Mouse (Mus musculus) midbrain, embryonic 14.5 days (tissue): ENCODE measurements around the gene Fam122a. TPM values are rescaled to one million over a fixed set of nuclear protein-coding genes. Genes with fewer than 3 reads are reported as not detected.
A peak's percentile ranks its signal among the peaks of the same experiment; 100 is the strongest.

Experiments
- ATAC-seq: fragments of 200-750 bp; cut with Nextera tagmentation; 2 replicates; pipeline ENCODE4 v1.8.0; 2017; ENCODE audit warnings: moderate number of reproducible peaks, moderate library complexity; ENCODE audit not compliant: low FRiP score, low TSS enrichment
- DNase-seq: peaks from one replicate; pipeline ENCODE4 v3.0.0-alpha.2; 2015
- H3K27ac ChIP-seq: fragments of 300-500 bp; sonication (generic); replicated peaks from 2 replicates; pipeline ENCODE4 v1.5.1; 2014; ENCODE audit warnings: mild to moderate bottlenecking, low read depth, low read length, moderate library complexity
- H3K27me3 ChIP-seq: fragments of 300-500 bp; sonication (generic); 2 replicates; pipeline ENCODE4 v1.6.1; 2014; ENCODE audit warnings: low read length, control low read depth, mixed read lengths; ENCODE audit not compliant: control insufficient read depth, insufficient read depth
- H3K36me3 ChIP-seq: fragments of 300-500 bp; sonication (generic); 2 replicates; pipeline ENCODE4 v1.6.1; 2014; ENCODE audit warnings: low read length, control low read depth; ENCODE audit not compliant: control insufficient read depth, insufficient read depth
- H3K4me1 ChIP-seq: fragments of 300-500 bp; sonication (generic); 2 replicates; pipeline ENCODE4 v1.6.1; 2014; ENCODE audit warnings: mild to moderate bottlenecking, antibody characterized with exemption, low read length, control low read depth; ENCODE audit not compliant: control insufficient read depth, insufficient read depth
- H3K4me2 ChIP-seq: fragments of 300-500 bp; sonication (generic); 2 replicates; pipeline ENCODE4 v1.6.1; 2014; ENCODE audit warnings: mild to moderate bottlenecking, low read length, moderate library complexity
- H3K4me3 ChIP-seq: fragments of 300-500 bp; sonication (generic); replicated peaks from 2 replicates; pipeline ENCODE4 v1.5.1; 2014; ENCODE audit warnings: low read depth, low read length
- H3K9ac ChIP-seq: fragments of 300-500 bp; sonication (generic); replicated peaks from 2 replicates; pipeline ENCODE4 v1.6.1; 2014; ENCODE audit warnings: mild to moderate bottlenecking, low read length, moderate library complexity
- H3K9me3 ChIP-seq: fragments of 300-500 bp; sonication (generic); 2 replicates; pipeline ENCODE4 v1.6.1; 2016; ENCODE audit warnings: low read length, control low read depth, mixed read lengths; ENCODE audit not compliant: control insufficient read depth
- WGBS: fragments of 180-500 bp; shearing (Covaris S2); extraction: QIAGEN DNeasy Blood & Tissue Kit; methylation state at CpG from one replicate; pipeline ENCODE4 v1.1.7; 2014; 5-methylcytosine and 5-hydroxymethylcytosine counted together
- polyA plus RNA-seq: library from polyadenylated mRNA; unstranded; fragments of >200 nt; fragmentation: Nextera tagmentation; extraction: Ambion mirVana; gene quantifications from 2 replicates; pipeline ENCODE4 v1.2.1, GENCODE M21; 2014

The Fam122a gene
- polyA plus RNA-seq, 1 experiment from 2014 or later, result 55.6 TPM

GRCm38 (mm10) chr19:24514661-24515642 lies 37.8 kb upstream of the Fam122a start:
- DNase-seq (no peak), ATAC-seq (no peak)
- H3K4me2 ChIP-seq, result no peak overlapping the region
- no peaks in the 10 kb centered on the region for H3K9me3 ChIP-seq
- no peak overlapping the region for H3K4me3 ChIP-seq
- H3K27me3 ChIP-seq, result no peaks in the 10 kb centered on the region
- H3K4me1 ChIP-seq, result no peaks in the 10 kb centered on the region
- H3K27ac ChIP-seq, result no peak overlapping the region
- H3K9ac ChIP-seq, result no peak overlapping the region
- WGBS, result 91% methylated on average over 15 of the region's 15 CpGs
- no peaks in the 10 kb centered on the region for H3K36me3 ChIP-seq

- ATAC-seq (no peak), DNase-seq (no peak)
- Histone ChIP-seq H3K9me3 (no peaks in the 10 kb centered on the region), H3K9ac (no peak overlapping the region), H3K27ac (no peak overlapping the region), H3K36me3 (no peaks in the 10 kb centered on the region), H3K4me1 (peaks cover 4% of the 10 kb centered on the region; the same call in 1 of the 2 replicates), H3K4me3 (no peak overlapping the region), H3K27me3 (no peaks in the 10 kb centered on the region), H3K4me2 (no peak overlapping the region)
- 86% methylated on average over 20 of the region's 20 CpGs for WGBS
Observed at GRCm38 (mm10) chr19:24513105-24513843, 36.1 kb upstream of the Fam122a start.

DNA sequence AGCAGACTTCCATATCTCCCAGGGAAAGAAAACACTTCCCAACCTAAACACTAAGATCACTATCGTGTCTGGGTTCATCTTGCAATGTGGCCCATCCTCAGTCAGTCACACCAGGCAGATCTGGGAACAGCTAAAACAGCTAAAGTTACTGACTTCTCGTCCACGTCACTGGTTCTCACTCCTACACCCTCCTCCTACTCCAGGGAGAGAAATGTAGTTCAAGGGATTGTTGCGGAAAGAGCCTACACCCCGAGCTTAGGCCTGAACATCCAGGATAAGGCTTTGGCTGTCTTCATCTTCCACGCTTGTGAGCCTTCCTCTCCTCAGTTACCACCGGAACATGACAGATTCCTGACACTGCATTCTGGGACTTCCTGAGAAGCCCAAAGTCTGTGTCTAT lies 34.8 kb upstream of the Fam122a start:
- Histone ChIP-seq H3K4me2 (no peak overlapping the region), H3K36me3 (no peaks in the 10 kb centered on the region), H3K4me3 (no peak overlapping the region), H3K9me3 (no peaks in the 10 kb centered on the region), H3K27me3 (no peaks in the 10 kb centered on the region), H3K4me1 (peaks cover 10% of the 10 kb centered on the region; the same call in 1 of the 2 replicates), H3K9ac (no peak overlapping the region), H3K27ac (no peak overlapping the region)
- WGBS, result 93% methylated on average over 7 of the region's 7 CpGs
- no peak for ATAC-seq
- no peak for DNase-seq

- no peaks in the 10 kb centered on the region for H3K9me3 ChIP-seq
- no peak overlapping the region for H3K4me2 ChIP-seq
- H3K4me1 ChIP-seq, result peaks cover 10% of the 10 kb centered on the region; the same call in 1 of the 2 replicates
- no peak overlapping the region for H3K9ac ChIP-seq
- no peak for ATAC-seq
- no peak overlapping the region for H3K4me3 ChIP-seq
- WGBS, result 79% methylated on average over 6 of the region's 6 CpGs
- DNase-seq, result no peak
- no peaks in the 10 kb centered on the region for H3K27me3 ChIP-seq
- H3K27ac ChIP-seq, result no peak overlapping the region
- H3K36me3 ChIP-seq, result no peaks in the 10 kb centered on the region
Observed at GRCm38 (mm10) chr19:24509391-24509790, 32.2 kb upstream of the Fam122a start.

DNA sequence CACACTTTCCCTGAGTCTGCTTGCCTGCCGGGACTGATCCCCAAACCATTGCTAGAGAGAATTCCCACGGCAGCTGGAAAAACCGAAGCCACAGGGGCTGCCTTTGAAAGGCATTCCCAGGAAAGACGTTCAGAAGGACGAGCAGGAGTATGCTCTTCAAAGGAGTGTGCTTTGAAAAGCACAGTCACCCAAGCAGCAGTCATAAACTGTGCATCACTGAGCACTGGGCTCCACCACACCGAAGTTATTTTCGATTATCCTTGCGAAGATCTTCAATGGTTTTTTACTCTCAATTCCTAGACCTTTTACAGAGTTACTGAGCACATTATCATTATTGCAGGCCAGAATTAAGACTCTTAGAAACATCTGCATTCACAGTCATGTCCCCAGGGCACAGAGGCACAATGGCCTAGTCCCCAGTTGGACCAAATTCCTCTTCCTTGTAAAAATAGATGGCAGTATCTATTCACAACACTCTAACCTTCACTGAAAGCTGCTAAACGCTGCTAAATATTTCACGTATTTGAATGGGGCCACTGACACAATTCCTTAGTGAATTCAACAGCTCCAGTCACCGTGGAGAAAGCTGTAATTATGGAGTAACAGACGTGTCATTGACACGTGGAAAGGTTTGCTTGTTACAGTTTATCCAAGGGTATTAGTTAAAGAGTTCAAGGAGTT lies 31.1 kb upstream of the Fam122a start:
- ATAC-seq, result no peak

GRCm38 (mm10) chr19:24502736-24503421 lies 25.7 kb upstream of the Fam122a start:
- Histone ChIP-seq H3K9ac (no peak overlapping the region), H3K4me1 (peaks cover 2% of the 10 kb centered on the region; the same call in 1 of the 2 replicates), H3K36me3 (no peaks in the 10 kb centered on the region), H3K9me3 (no peaks in the 10 kb centered on the region; the same call in 1 of the 2 replicates), H3K4me2 (no peak overlapping the region), H3K27me3 (no peaks in the 10 kb centered on the region), H3K4me3 (no peak overlapping the region), H3K27ac (no peak overlapping the region)
- DNase-seq (no peak), ATAC-seq (no peak)
- 85% methylated on average over 10 of the region's 10 CpGs for WGBS

More for the DNA sequence above, 31.1 kb upstream of the Fam122a start:
- H3K4me1 ChIP-seq, result peaks cover 10% of the 10 kb centered on the region; the same call in 1 of the 2 replicates
- 17% methylated on average over 13 of the region's 13 CpGs for WGBS
- H3K9me3 ChIP-seq, result no peaks in the 10 kb centered on the region; the same call in 1 of the 2 replicates
- DNase-seq, result peak; percentile 21
- no peak overlapping the region for H3K4me2 ChIP-seq
- H3K27ac ChIP-seq, result no peak overlapping the region
- H3K4me3 ChIP-seq, result no peak overlapping the region
- H3K36me3 ChIP-seq, result no peaks in the 10 kb centered on the region
- no peak overlapping the region for H3K9ac ChIP-seq
- H3K27me3 ChIP-seq, result no peaks in the 10 kb centered on the region

- Histone ChIP-seq H3K4me1 (no peaks in the 10 kb centered on the region), H3K36me3 (no peaks in the 10 kb centered on the region), H3K9me3 (no peaks in the 10 kb centered on the region; the same call in 1 of the 2 replicates), H3K27ac (no peak overlapping the region), H3K9ac (no peak overlapping the region), H3K4me2 (no peak overlapping the region), H3K27me3 (no peaks in the 10 kb centered on the region), H3K4me3 (no peak overlapping the region)
- ATAC-seq (no peak), DNase-seq (no peak)
Observed at GRCm38 (mm10) chr19:24501525-24501924, 24.4 kb upstream of the Fam122a start.

GRCm38 (mm10) chr19:24500431-24500830 lies 23.3 kb upstream of the Fam122a start:
- WGBS, result 81% methylated on average over 5 of the region's 5 CpGs
- Histone ChIP-seq H3K4me1 (no peaks in the 10 kb centered on the region), H3K9ac (no peak overlapping the region), H3K27ac (no peak overlapping the region), H3K4me3 (no peak overlapping the region), H3K4me2 (no peak overlapping the region), H3K9me3 (no peaks in the 10 kb centered on the region; the same call in 1 of the 2 replicates), H3K27me3 (no peaks in the 10 kb centered on the region), H3K36me3 (no peaks in the 10 kb centered on the region)
- DNase-seq (no peak), ATAC-seq (no peak)
